Mouse (Mus musculus) gastrocnemius, adult 2 months (tissue): ENCODE measurements around the gene Shroom3. TPM values are rescaled to one million over a fixed set of nuclear protein-coding genes. Genes with fewer than 3 reads are reported as not detected.

Source experiments
- DNase-seq: peaks from one replicate; pipeline ENCODE4 v3.0.0; 2022
- H3K27ac ChIP-seq: fragments of 200-600 bp; 2 replicates; pipeline ENCODE4 v1.8.1; 2022; ENCODE audit warnings: mild to moderate bottlenecking
- H3K4me3 ChIP-seq: fragments of 200-600 bp; 2 replicates; pipeline ENCODE4 v1.8.1; 2022; ENCODE audit warnings: mild to moderate bottlenecking, moderate library complexity
- CTCF ChIP-seq: fragments of 200-600 bp; IDR thresholded peaks from 2 replicates; pipeline ENCODE4 v1.8.1; 2022; ENCODE audit warnings: antibody characterized with exemption, mild to moderate bottlenecking, moderate library complexity
- intact Hi-C: fragments of 180-260 bp; cut with DNase I; formaldehyde crosslinking; loops from one replicate; pipeline ENCODE4 v1.15.1; 2025
- total RNA-seq, 2 experiments: library from RNA; stranded (reverse); gene quantifications; 2 replicates each; pipeline ENCODE4 v1.2.3; 2021

The Shroom3 gene
- total RNA-seq, 2 experiments from 2014 or later, result 0.53 to 1.2 TPM

- H3K4me3 ChIP-seq, result no peak overlapping the region
- DNase-seq, result no peak
- intact Hi-C loops, result no loop called here
- TF ChIP-seq CTCF, result no peak
- H3K27ac ChIP-seq, result no peak overlapping the region
These were observed 90.6 kb downstream of the Shroom3 start for GRCm38 (mm10) chr5:92773821-92774220.

GRCm38 (mm10) chr5:92774419-92774818, 91.2 kb downstream of the Shroom3 start:
- Histone ChIP-seq H3K4me3 (no peak overlapping the region), H3K27ac (no peak overlapping the region)
- no peak for DNase-seq
- intact Hi-C loops, result no loop called here
- TF ChIP-seq CTCF, result no peak

- no peak for TF ChIP-seq CTCF
- Histone ChIP-seq H3K27ac (no peak overlapping the region), H3K4me3 (no peak overlapping the region)
- DNase-seq, result no peak
- intact Hi-C loops, result no loop called here
These were observed 91.7 kb downstream of the Shroom3 start for GRCm38 (mm10) chr5:92774893-92775292.

GRCm38 (mm10) chr5:92778395-92778794, 95.2 kb downstream of the Shroom3 start:
- intact Hi-C loops, result no loop called here
- Histone ChIP-seq H3K4me3 (no peak overlapping the region), H3K27ac (no peak overlapping the region)
- no peak for TF ChIP-seq CTCF
- no peak for DNase-seq

GRCm38 (mm10) chr5:92781082-92781481, 97.8 kb downstream of the Shroom3 start:
- no peak for DNase-seq
- Histone ChIP-seq H3K27ac (no peak overlapping the region), H3K4me3 (no peak overlapping the region)
- TF ChIP-seq CTCF, result peak; percentile 6; the same call in 1 of the 2 replicates
- intact Hi-C loops, result no loop called here

GRCm38 (mm10) chr5:92784037-92784860, 101.0 kb downstream of the Shroom3 start:
- Histone ChIP-seq H3K4me3 (no peak overlapping the region), H3K27ac (no peak overlapping the region)
- intact Hi-C loops, result no loop called here
- no peak for DNase-seq
- TF ChIP-seq CTCF, result no peak

- Histone ChIP-seq H3K27ac (no peak overlapping the region), H3K4me3 (no peak overlapping the region)
- intact Hi-C loops, result no loop called here
- no peak for DNase-seq
- no peak for TF ChIP-seq CTCF
These were observed 102.7 kb downstream of the Shroom3 start for GRCm38 (mm10) chr5:92785870-92786436.

- peak; percentile 62 for DNase-seq
- TF ChIP-seq CTCF, result no peak
- H3K27ac ChIP-seq, result no peak overlapping the region
These were observed 105.8 kb downstream of the Shroom3 start for GRCm38 (mm10) chr5:92788990-92789389.

GRCm38 (mm10) chr5:92796089-92796990, 113.1 kb downstream of the Shroom3 start:
- intact Hi-C loops, result no loop called here
- no peak overlapping the region for H3K4me3 ChIP-seq
- DNase-seq, result no peak
- TF ChIP-seq CTCF, result no peak
- H3K27ac ChIP-seq, result no peak overlapping the region

More at GRCm38 (mm10) chr5:92788990-92789389, 105.8 kb downstream of the Shroom3 start:
- intact Hi-C loops, result no loop called here
- no peak overlapping the region for H3K4me3 ChIP-seq

- no peak overlapping the region for H3K4me3 ChIP-seq
- no peak overlapping the region for H3K27ac ChIP-seq
- intact Hi-C loops, result no loop called here
- TF ChIP-seq CTCF, result no peak
- no peak for DNase-seq
These were observed 114.7 kb downstream of the Shroom3 start for GRCm38 (mm10) chr5:92797981-92798380.

- DNase-seq, result no peak
- intact Hi-C loops, result no loop called here
- H3K27ac ChIP-seq, result no peak overlapping the region
- no peak overlapping the region for H3K4me3 ChIP-seq
- TF ChIP-seq CTCF, result no peak
These were observed 121.1 kb downstream of the Shroom3 start for GRCm38 (mm10) chr5:92804379-92804778.

GRCm38 (mm10) chr5:92808503-92809415, 125.5 kb downstream of the Shroom3 start:
- TF ChIP-seq CTCF, result no peak
- Histone ChIP-seq H3K27ac (no peak overlapping the region), H3K4me3 (peak overlapping the region; percentile 61)
- intact Hi-C loops, result loop anchor here (5.0 kb wide), 1 partner anchor 39 kb away; no protein-coding TSS in a partner anchor
- DNase-seq, result peak; percentile 67
